Mouse (Mus musculus) testis, adult 2 months (tissue): ENCODE measurements around the gene Cdk9.

ENCODE experiments used
- CTCF ChIP-seq: fragments of 200-500 bp; IDR thresholded peaks from 2 replicates; pipeline ENCODE4 v1.5.1; 2012; ENCODE audit warnings: low read depth, mild to moderate bottlenecking, inconsistent platforms, low read length, moderate library complexity; ENCODE audit not compliant: control insufficient read depth, insufficient read depth, insufficient replicate concordance
- POLR2A ChIP-seq: fragments of 200-500 bp; IDR thresholded peaks from 2 replicates; pipeline ENCODE4 v1.6.1; 2012; ENCODE audit warnings: low read depth, mild to moderate bottlenecking, inconsistent platforms, low read length, moderate library complexity; ENCODE audit not compliant: control insufficient read depth

GRCm38 (mm10) chr2:32665853-32666252 is 47.0 kb downstream of the Cdk9 start:
- TF ChIP-seq CTCF (no peak), POLR2A (no peak)
